Comparison of ENCODE assay signal across 18 mouse cellular contexts in the genomic region with DNA sequence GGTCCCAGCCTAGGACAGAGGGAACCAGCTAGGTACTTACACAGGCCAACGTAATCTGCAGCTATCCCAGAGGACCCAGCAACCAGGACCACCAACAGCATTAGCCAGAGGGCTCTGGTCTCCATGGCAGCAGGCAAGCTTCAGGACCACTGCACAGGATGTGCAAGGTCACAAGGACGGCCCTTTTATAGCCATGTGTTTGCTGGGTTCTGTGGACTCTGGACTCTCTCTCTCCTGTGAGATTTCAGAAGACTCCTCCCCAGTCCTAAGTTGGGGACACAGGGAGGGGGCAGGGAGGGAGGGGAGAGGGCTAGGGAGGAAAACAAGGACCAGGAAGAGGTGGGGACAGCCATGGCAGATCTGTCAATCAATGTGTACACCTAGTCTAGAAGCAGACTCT. TPM values are rescaled to one million over a fixed set of nuclear protein-coding genes. Genes with fewer than 3 reads are reported as not detected.
DNase-seq lines count a peak whose midpoint lies in the region; ATAC-seq lines count a peak whose summit lies in the region.
"Had no signal": no experiment of that assay in that cellular context is flagged by ENCODE, and none has a peak within 500 bp of the region (broad histone marks: within the 10 kb centered on the region; RNA-seq: fewer than 3 reads in every experiment).

Tff3 (minus strand) TSS at position 195 of the 400 bp plus-strand sequence.

- no peak within 1 kb of the TSS for H3K4me2 ChIP-seq in midbrain, embryonic 13.5 days (replicated peaks)
- no peak within 1 kb of the TSS for H3K4me2 ChIP-seq in midbrain, embryonic 15.5 days
- H3K4me2 ChIP-seq in liver, embryonic 15.5 days: no peak within 1 kb of the TSS; the same call in none of the 2 replicates
- H3K4me2 ChIP-seq in stomach, embryonic 16.5 days (ENCODE audit: low read depth, low read length): no peak within 1 kb of the TSS
- H3K4me2 ChIP-seq: embryonic facial prominence, embryonic 12.5 days; heart, embryonic 12.5 days; limb, embryonic 12.5 days; lung, embryonic 15.5 days had no signal

- H3K27me3 ChIP-seq in midbrain, embryonic 13.5 days: no peaks in the 10 kb centered on the region
- no peaks in the 10 kb centered on the region for H3K27me3 ChIP-seq in midbrain, embryonic 15.5 days (replicated peaks)
- peaks cover 10% of the 10 kb centered on the region; the same call in 1 of the 2 replicates for H3K27me3 ChIP-seq in liver, embryonic 15.5 days
- no peaks in the 10 kb centered on the region for H3K27me3 ChIP-seq in stomach, embryonic 16.5 days (ENCODE audit: control insufficient read depth, insufficient read depth, low read length)
- H3K27me3 ChIP-seq: embryonic facial prominence, embryonic 12.5 days; lung, embryonic 15.5 days had no signal

- DNase-seq in embryo, embryonic 10 days (ENCODE audit: low spot score): peak; percentile 42
- no peak for DNase-seq in embryo, embryonic 9.5 days (ENCODE audit: extremely low spot score)
- DNase-seq in kidney, postnatal 4 days: no peak
- DNase-seq in heart, adult 9 months (ENCODE audit: low spot score in 2 of 2): no peak
- DNase-seq: adrenal gland, postnatal 25 days; heart, postnatal 4 days; kidney, adult 8-10 months; right cerebral cortex, postnatal 25 days; thymus, postnatal 14 days had no signal

- no peaks in the 10 kb centered on the region; the same call in 1 of the 2 replicates for H3K9me3 ChIP-seq in midbrain, embryonic 13.5 days
- no peaks in the 10 kb centered on the region for H3K9me3 ChIP-seq in midbrain, embryonic 15.5 days
- H3K9me3 ChIP-seq in liver, embryonic 15.5 days (replicated peaks): no peaks in the 10 kb centered on the region
- no peaks in the 10 kb centered on the region for H3K9me3 ChIP-seq in stomach, embryonic 16.5 days (replicated peaks; ENCODE audit: control insufficient read depth, low read length)
- H3K9me3 ChIP-seq: embryonic facial prominence, embryonic 12.5 days; heart, embryonic 12.5 days; limb, embryonic 12.5 days; lung, embryonic 15.5 days; megakaryocyte, embryonic 14.5 days had no signal

- no peak within 1 kb of the TSS for H3K9ac ChIP-seq in midbrain, embryonic 13.5 days (replicated peaks)
- H3K9ac ChIP-seq in midbrain, embryonic 15.5 days: no peak within 1 kb of the TSS
- no peak within 1 kb of the TSS for H3K9ac ChIP-seq in liver, embryonic 15.5 days
- H3K9ac ChIP-seq in stomach, embryonic 16.5 days (ENCODE audit: low read length): no peak within 1 kb of the TSS
- H3K9ac ChIP-seq: embryonic facial prominence, embryonic 12.5 days; heart, embryonic 12.5 days; limb, embryonic 12.5 days; lung, embryonic 15.5 days had no signal

- no peak within 1 kb of the TSS for H3K27ac ChIP-seq in midbrain, embryonic 13.5 days
- H3K27ac ChIP-seq in midbrain, embryonic 15.5 days: no peak within 1 kb of the TSS
- no peak within 1 kb of the TSS for H3K27ac ChIP-seq in liver, embryonic 15.5 days (replicated peaks)
- no peak within 1 kb of the TSS for H3K27ac ChIP-seq in stomach, embryonic 16.5 days (ENCODE audit: low read length)
- H3K27ac ChIP-seq: embryonic facial prominence, embryonic 12.5 days; limb, embryonic 12.5 days; lung, embryonic 15.5 days had no signal

- 17% methylated on average over 2 of the region's 2 CpGs for WGBS in midbrain, embryonic 13.5 days
- 19% methylated on average over 2 of the region's 2 CpGs for WGBS in midbrain, embryonic 15.5 days
- 35% methylated on average over 2 of the region's 2 CpGs for WGBS in liver, embryonic 15.5 days (ENCODE audit: insufficient replicate concordance)
- 22% methylated on average over 2 of the region's 2 CpGs for WGBS in stomach, embryonic 16.5 days

- H3K4me3 ChIP-seq in midbrain, embryonic 13.5 days (replicated peaks): no peak within 1 kb of the TSS
- no peak within 1 kb of the TSS for H3K4me3 ChIP-seq in midbrain, embryonic 15.5 days
- H3K4me3 ChIP-seq in liver, embryonic 15.5 days (replicated peaks): no peak within 1 kb of the TSS
- no peak within 1 kb of the TSS for H3K4me3 ChIP-seq in stomach, embryonic 16.5 days (replicated peaks; ENCODE audit: low read length)
- H3K4me3 ChIP-seq: embryonic facial prominence, embryonic 12.5 days; heart, embryonic 12.5 days; limb, embryonic 12.5 days; lung, embryonic 15.5 days; megakaryocyte, embryonic 14.5 days had no signal

- ATAC-seq in midbrain, embryonic 13.5 days: 0 out of 2 replicates have a peak, but pooled peaks have one; percentile 30
- ATAC-seq in midbrain, embryonic 15.5 days (replicated peaks): no peak
- no peak; the same call in 1 of the 2 replicates for ATAC-seq in liver, embryonic 15.5 days (ENCODE audit: insufficient read depth)
- peak; percentile 35; the same call in 1 of the 2 replicates for ATAC-seq in stomach, embryonic 16.5 days (ENCODE audit: insufficient read depth, low FRiP score)

- H3K4me1 ChIP-seq in midbrain, embryonic 13.5 days (replicated peaks): peaks cover 15% of the 10 kb centered on the region
- no peaks in the 10 kb centered on the region for H3K4me1 ChIP-seq in midbrain, embryonic 15.5 days
- H3K4me1 ChIP-seq in liver, embryonic 15.5 days (replicated peaks): peaks cover 8% of the 10 kb centered on the region
- H3K4me1 ChIP-seq in stomach, embryonic 16.5 days (ENCODE audit: control insufficient read depth, insufficient read depth, low read length): no peaks in the 10 kb centered on the region
- H3K4me1 ChIP-seq: heart, embryonic 12.5 days; limb, embryonic 12.5 days; megakaryocyte, embryonic 14.5 days had no signal

- H3K36me3 ChIP-seq in midbrain, embryonic 13.5 days: no peaks in the 10 kb centered on the region
- no peaks in the 10 kb centered on the region for H3K36me3 ChIP-seq in midbrain, embryonic 15.5 days (replicated peaks)
- H3K36me3 ChIP-seq in liver, embryonic 15.5 days (replicated peaks): no peaks in the 10 kb centered on the region
- no peaks in the 10 kb centered on the region for H3K36me3 ChIP-seq in stomach, embryonic 16.5 days (ENCODE audit: control insufficient read depth, insufficient read depth, low read length)
- H3K36me3 ChIP-seq: embryonic facial prominence, embryonic 12.5 days; heart, embryonic 12.5 days; limb, embryonic 12.5 days; lung, embryonic 15.5 days had no signal

RNA-seq across cellular contexts. Expression of gene Tff3, which starts in this region (rescaled TPM):
- polyA plus RNA-seq in midbrain, embryonic 13.5 days (2015; fragmentation: Nextera tagmentation; extraction: Ambion mirVana): 0.97 and 2.0 TPM in 2 replicates
- 0.40 and 1.4 TPM in 2 replicates for polyA plus RNA-seq in midbrain, embryonic 15.5 days (2015; fragmentation: Nextera tagmentation; extraction: Ambion mirVana)
- 74.3 and 97.3 TPM in 2 replicates for polyA plus RNA-seq in liver, embryonic 15.5 days (2015; fragmentation: Nextera tagmentation; extraction: Ambion mirVana)
- polyA plus RNA-seq in stomach, embryonic 16.5 days (2015; fragmentation: Nextera tagmentation; extraction: Ambion mirVana): 109 and 128 TPM in 2 replicates
- polyA plus RNA-seq: embryonic facial prominence, embryonic 12.5 days; heart, embryonic 12.5 days; limb, embryonic 12.5 days had no signal

Comparison
In these comparisons a context has a peak if more than half of its experiments do, and no peak if none do; other contexts are left out.
1. RNA of gene Tff3 (polyA plus RNA-seq): 109 to 128 TPM in stomach, embryonic 16.5 days and 74.3 to 97.3 TPM in liver, embryonic 15.5 days; 0.40 to 1.4 TPM in midbrain, embryonic 15.5 days and 0.97 to 2.0 TPM in midbrain, embryonic 13.5 days; every median in the first group is over 10 times any median in the second.
2. ATAC-seq: peak in midbrain, embryonic 13.5 days (single experiment) and stomach, embryonic 16.5 days (single experiment); none in midbrain, embryonic 15.5 days (single experiment) and liver, embryonic 15.5 days (single experiment).